Mouse (Mus musculus): Measurements from ENCODE around the gene Megf8.
"Not testable (repeated sequence)": the region's sequence is repeated elsewhere in the genome, so short reads cannot be mapped to it uniquely, and the experiment has no call there.

The Megf8 gene

DNA sequence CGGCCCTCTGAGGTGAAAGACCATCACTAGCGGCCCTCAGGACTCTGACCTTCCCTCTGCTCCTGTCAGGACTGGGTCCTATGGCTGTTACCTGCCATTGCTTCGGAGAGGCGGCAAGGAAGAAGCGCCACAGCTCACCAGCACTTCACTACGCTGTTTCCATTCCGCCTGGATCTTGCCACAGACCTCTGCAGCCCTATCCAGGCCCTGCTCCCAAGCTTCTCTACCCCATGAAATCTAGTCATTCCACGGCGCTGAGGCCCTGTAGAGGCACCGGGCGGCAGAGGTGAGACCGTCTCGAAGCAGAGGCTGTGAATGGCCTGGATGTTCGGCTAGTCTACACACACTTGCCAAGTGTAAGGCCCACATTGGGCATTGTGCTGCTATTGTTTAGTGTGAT, 79.7 kb downstream of the Megf8 start:
- DNase-seq (ENCODE audit: extremely low read depth, low read depth, low spot score) = no peak

DNA sequence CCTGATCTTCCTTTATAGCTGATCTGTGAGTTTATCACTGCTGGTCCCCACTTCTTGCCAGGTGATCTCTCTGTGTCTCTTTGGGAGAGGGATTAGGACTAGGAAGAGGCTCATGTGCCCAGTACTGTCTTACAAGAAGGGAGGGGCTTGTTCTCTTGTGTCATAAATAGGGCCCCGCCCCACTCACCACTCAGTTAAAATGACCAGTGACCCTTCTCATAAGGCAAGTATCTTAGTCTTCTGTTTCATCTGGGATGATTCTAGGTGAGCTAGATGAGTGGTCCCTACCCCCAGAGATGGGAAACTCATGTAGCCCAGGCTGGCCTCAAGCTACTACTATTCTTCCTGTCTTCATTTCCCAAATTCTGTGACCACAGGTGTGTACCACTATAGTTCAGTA, 81.6 kb downstream of the Megf8 start, which contains the start of gene Lipe:
Lipe (minus strand) TSS at position 101 of the 400 bp plus-strand sequence.
- no peak for DNase-seq (ENCODE audit: extremely low read depth, low read depth, low spot score)

DNA sequence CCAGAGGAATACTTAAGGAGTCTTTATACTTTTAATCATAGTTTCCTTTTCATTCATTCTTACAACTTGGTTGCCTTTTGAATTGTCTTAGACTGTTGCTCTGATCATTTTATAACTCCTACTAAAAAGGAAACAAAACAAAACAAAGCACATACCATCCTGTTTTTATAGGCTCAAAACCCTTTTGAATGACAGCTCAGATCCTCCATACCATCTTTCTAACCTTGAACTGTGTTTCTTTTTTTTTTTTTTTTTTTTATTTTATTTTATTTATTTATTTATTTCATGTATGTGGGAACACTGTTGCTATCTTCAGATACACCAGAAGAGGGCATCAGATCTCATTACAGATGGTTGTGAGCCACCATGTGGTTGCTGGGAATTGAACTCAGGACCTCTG, 82.1 kb downstream of the Megf8 start:
- DNase-seq (ENCODE audit: extremely low read depth, low read depth, low spot score) = not testable (repeated sequence)

DNA sequence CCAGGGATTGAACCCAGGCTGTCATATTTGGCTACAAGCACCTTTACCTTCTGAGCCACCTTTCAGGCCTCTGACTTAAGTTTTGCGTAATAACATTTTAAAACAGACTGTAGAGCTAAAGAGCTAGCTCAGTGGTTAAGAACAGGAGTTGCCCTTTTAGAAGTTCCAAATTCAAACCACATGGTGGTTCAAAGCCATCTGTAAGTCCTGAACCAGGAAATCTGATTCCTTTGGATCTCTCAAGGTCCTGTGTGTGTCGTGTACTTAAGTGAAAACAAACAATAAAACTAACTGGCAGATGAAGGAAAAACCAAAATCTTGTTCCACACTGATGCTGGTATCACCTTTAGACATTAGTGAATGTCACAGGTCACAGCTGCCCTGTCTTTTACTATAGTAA, 84.6 kb downstream of the Megf8 start:
- no peak for DNase-seq (ENCODE audit: extremely low read depth, low read depth, low spot score)

DNA sequence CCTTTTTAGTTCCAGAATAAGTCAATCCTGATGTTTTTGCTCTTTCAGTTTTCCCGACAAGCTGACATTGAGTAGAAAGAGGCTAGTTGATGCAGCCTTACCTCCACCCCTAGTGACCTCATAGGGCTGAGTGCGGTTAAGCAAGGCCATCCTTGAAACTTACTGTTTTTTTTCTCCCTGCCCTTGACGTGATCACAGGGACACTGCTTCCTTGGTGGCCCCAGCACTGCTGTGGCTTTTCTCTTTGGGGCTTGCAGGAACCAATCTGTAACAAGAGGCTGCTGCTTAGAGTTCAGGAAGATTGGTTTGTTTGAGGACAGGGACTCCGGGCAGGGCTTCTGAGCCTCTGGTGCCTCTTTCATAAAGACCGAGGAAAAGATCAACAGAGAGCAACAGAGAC, 85.0 kb downstream of the Megf8 start:
- no peak for DNase-seq (ENCODE audit: extremely low read depth, low read depth, low spot score)

DNA sequence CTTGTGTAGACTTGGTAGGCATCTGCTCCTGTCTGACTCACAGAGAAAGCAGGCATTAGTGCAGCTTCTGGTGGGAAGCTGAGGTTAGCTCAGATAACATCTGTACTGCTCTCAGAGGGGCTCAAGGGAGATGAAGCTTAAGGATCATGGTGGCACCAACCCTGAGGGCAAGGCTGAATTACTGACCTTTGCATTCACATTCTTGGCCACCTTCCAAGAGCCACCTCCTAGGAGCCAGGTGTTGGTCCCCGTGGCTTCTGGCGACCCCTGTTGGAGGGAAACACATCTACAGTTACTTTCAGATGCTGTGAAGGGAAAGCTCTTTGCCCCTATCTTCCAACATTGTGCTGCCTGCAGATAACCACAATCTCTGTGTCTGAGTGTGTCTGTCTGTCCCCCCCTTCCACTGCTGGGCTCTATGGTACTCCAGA, 85.7 kb downstream of the Megf8 start:
- DNase-seq (ENCODE audit: extremely low read depth, low read depth, low spot score) = no peak

DNA sequence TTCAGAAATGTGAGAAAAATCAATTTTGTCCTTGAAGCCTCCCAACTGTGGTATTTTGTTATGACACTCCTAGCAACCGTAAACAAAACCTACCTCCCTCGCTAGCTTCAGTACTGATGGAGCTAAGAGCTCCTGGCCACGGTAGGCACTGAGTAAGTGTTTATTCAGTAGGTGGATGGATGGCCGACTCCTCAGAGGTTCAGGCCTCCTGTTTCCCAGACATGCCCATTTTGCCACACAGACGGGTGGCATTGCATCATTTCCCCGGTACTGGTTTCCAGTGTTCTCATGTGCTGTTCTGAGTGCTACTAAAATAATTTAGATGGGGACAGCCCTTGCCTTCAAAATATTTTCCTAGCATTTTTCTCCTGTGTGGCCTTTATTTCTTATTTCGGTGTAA, 89.5 kb downstream of the Megf8 start:
- no peak for DNase-seq (ENCODE audit: extremely low read depth, low read depth, low spot score)

DNA sequence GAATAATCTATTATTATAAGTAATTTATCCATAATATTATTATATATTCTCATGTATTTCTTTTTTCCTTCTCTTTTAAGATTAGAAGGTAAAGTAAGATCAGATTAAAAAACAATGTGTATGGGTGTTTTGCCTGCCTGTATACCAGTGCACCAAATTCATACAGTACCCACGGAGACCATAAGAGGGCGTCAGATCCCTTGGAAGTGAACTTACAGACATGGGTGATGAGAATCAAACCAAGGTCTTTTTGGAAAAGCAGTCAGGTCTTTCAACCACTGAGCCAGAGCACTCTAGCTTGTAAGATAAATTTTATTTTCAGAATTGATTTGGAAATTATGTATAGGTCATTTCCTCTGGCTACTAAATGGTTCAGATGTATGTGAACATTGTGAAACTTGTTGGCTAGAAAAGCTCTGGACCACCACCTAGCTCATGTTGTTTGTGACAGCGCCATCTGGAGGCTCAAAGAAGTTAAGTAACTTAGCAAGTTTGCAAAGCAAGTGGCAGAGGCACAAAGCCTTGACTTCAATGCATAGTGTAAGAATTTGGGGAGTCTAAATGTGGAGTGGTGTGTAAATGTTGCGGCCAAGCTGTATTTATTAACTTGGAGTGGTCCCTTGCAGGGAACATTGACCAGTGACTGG, 92.3 kb downstream of the Megf8 start:
- DNase-seq (ENCODE audit: extremely low read depth, low read depth, low spot score) = no peak

DNA sequence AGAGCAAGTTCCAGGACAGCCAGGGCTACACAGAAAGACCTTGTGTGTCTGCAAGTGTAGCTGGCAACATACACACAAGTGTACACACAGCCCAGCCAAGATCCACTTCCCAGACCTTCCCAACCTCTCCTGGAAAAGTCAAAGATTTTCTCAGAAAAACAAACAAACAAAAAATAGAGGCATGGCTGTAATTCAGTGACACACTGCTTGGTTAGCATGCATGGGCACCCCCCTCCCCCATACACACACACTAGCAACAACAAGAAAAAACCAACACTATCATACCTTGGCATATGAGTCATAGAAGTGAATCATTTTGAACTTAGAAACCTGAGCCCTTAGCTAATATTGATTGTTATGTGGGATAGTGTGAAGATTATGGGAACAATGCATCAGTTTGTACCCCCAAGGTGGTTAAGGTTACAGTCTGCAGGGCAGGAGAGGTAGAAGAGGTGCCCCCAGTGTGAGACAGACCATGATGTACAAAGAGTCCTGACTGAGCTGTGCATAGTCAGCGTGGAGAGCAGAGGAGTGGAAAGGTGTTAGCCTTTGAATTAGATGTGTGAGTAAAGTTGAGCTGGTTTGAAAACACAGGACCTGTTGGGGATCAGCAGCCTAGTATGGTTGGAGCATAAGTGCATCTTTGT, 94.1 kb downstream of the Megf8 start:
- no peak for DNase-seq (ENCODE audit: extremely low read depth, low read depth, low spot score)

DNA sequence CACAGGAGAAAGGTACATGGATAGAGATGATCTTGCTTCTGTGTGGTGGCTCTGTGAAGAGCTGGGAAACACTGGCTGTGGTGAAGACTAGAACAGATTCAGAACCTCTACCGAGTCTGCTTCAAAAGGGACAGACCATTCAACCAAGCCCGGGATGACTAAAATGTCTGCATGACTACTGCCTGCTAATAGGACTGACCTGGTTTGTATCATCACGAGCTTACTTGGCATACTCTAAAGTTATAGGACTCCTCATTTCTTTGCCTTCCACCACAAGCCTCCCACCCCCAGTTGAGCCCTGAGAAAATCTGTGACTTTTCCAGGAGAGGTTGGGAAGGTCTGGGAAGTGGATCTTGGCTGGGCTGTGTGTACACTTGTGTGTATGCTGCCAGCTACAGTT, 94.9 kb downstream of the Megf8 start:
- DNase-seq (ENCODE audit: extremely low read depth, low read depth, low spot score) = no peak

DNA sequence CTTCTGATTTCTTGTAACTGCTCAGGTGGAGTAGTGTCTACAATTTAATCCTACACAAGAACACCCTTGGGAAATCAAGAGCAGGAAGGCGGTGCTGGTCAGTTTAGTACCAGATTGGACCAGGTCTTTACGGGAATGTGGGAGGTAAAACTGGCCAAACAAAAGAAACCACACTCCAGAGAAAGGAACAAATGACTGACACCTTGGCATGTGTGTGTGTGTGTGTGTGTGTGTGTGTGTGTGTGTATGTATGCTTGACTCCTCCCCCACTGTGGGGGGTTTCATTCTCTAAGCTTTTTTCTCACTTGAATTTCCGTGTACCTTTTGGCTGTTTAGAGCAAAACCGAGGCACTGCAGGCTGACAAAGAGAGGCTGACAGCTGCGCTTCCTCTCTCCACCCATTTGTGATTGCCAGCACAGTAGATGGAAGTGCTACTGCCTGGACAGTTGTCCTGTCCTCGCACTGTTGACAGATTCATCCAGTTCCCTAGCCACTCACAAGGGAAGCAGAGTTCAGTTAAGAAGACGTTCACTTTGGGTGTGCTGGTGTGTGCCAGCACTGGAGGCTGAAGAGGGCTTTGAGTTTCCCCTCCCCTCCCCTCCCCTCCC, 96.0 kb downstream of the Megf8 start, which contains the start of gene Cxcl17:
Cxcl17 (minus strand) TSS at position 54 of the 609 bp plus-strand sequence.
- no peak for DNase-seq (ENCODE audit: extremely low read depth, low read depth, low spot score)

All from fat pad, adult 2 months (tissue).